Mouse (Mus musculus) frontal cortex, adult 2 months (tissue): Measurements from ENCODE around the gene Ndufa3. TPM values are rescaled to one million over a fixed set of nuclear protein-coding genes. Genes with fewer than 3 reads are reported as not detected.

Experiments
- DNase-seq, 2 experiments: peaks; one replicate each; pipeline ENCODE4 v3.0.0; 2022; ENCODE audit warnings: low spot score in 1 of 2; ENCODE audit errors: extremely low spot score in 1 of 2
- polyA plus RNA-seq: library from polyadenylated mRNA; depleted of rRNA; stranded (reverse); fragments of >200 nt; gene quantifications from 2 replicates; pipeline ENCODE4 v1.2.3, GENCODE M21; 2012; rRNA removed

The Ndufa3 gene
- polyA plus RNA-seq, 1 experiment, result 306 TPM

GRCm38 (mm10) chr7:3665215-3666114 lies 48.3 kb downstream of the Ndufa3 start, which contains the start of gene Leng1:
Leng1 (minus strand) TSS chr7:3665840.
- peak; percentile 97 to 98 for DNase-seq

GRCm38 (mm10) chr7:3666921-3667391 lies 49.8 kb downstream of the Ndufa3 start:
- DNase-seq, result no peak

Other genes with a start within 250 kb of the Ndufa3 start
- gene Cacng8, start 226.7 kb upstream of the Ndufa3 start, polyA plus RNA-seq, result 56.2 and 71.7 TPM in 2 replicates
- 3.9 and 4.3 TPM in 2 replicates for gene Cacng6, start 193.2 kb upstream of the Ndufa3 start, polyA plus RNA-seq
- 0.10 TPM in 1 of 2 replicates, not detected in the other for gene Tarm1, start 114.7 kb upstream of the Ndufa3 start, polyA plus RNA-seq
- gene Oscar, start 1.2 kb upstream of the Ndufa3 start, polyA plus RNA-seq, result 4.9 and 5.5 TPM in 2 replicates
- gene Tfpt, start 12.6 kb downstream of the Ndufa3 start, polyA plus RNA-seq, result 38.1 and 43.3 TPM in 2 replicates
- gene Prpf31, start 12.6 kb downstream of the Ndufa3 start, polyA plus RNA-seq, result 59.0 and 68.2 TPM in 2 replicates
- 49.5 and 63.6 TPM in 2 replicates for gene Cnot3, start 27.9 kb downstream of the Ndufa3 start, polyA plus RNA-seq
- gene Leng1, start 48.5 kb downstream of the Ndufa3 start, polyA plus RNA-seq, result 8.0 and 9.2 TPM in 2 replicates
- 12.1 and 14.8 TPM in 2 replicates for gene Tmc4, start 60.2 kb downstream of the Ndufa3 start, polyA plus RNA-seq
- 103 and 108 TPM in 2 replicates for gene Tsen34, start 75.5 kb downstream of the Ndufa3 start, polyA plus RNA-seq
- gene Mboat7, start 76.2 kb downstream of the Ndufa3 start, polyA plus RNA-seq, result 128 and 139 TPM in 2 replicates
- gene Rps9, start 86.6 kb downstream of the Ndufa3 start, polyA plus RNA-seq, result 852 and 1,031 TPM in 2 replicates
- gene Pirb, start 103.0 kb downstream of the Ndufa3 start, polyA plus RNA-seq, result 0.38 and 0.48 TPM in 2 replicates
- not detected in 2 replicates for gene Gm15448, start 208.3 kb downstream of the Ndufa3 start, polyA plus RNA-seq
- gene Pira2, start 227.7 kb downstream of the Ndufa3 start, polyA plus RNA-seq, result not detected in 2 replicates